Mouse (Mus musculus) kidney, postnatal 14 days (tissue): ENCODE results near the gene Syn1.

Experiments used
- DNase-seq: peaks from one replicate; pipeline ENCODE4 v3.0.0; 2022; ENCODE audit warnings: mixed read lengths

Syn1 gene

GRCm38 (mm10) chrX:20920844-20921364 is at the start of gene Syn1:
TSS of gene Syn1 (minus strand) at chrX:20921004.
- peak; percentile 83 for DNase-seq

DNA sequence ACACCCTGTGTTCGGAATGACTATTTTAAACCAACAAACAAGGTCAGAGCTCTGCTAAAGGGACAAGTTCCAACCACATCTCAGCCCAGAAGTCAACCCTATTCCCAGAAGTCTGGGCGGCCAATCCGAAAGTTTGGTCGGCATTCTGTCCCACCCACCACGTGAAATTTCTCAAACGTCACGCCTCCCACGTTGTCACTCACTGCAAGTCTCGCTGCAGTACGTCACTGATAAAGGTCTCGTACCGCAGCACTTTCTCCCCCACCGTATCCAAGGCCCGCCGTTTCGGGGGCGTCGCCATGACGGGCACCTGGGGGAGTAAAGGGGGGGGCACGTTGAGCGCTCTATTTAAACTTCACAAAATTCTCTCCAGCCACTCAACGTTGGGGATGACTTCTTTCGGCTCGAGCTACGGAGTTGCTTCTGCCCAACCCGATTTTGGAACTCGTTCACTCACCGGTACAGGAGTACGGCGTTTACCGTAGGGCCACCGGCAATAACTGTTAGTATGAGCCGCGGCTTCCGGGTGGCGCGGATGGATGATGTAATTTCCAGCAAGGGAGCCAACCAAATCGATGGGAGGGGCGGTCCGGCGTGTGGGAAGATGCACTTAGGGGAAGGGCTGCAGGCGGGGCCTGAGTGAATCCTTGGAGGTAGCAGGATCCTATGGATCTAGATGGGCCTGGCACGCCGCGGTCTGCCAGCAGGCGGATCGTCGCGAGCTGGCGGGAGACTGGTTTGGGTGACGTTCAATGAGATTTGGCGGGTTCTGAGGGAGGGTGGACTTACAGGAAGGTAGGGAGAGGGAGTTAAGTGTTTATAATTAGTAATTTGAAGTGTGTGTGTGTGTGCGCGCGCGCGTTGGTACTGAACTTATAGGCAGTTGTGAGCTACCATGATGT is 40.9 kb upstream of the Syn1 start, which contains the start of gene Uxt:
Uxt (minus strand) TSS at position 541 of the 902 bp plus-strand sequence.
- DNase-seq, result peak; percentile 90

GRCm38 (mm10) chrX:20950191-20950880 is 29.5 kb upstream of the Syn1 start, which contains the start of gene Elk1:
TSS of gene Elk1 (minus strand) at chrX:20950608.
- peak; percentile 89 for DNase-seq

DNA sequence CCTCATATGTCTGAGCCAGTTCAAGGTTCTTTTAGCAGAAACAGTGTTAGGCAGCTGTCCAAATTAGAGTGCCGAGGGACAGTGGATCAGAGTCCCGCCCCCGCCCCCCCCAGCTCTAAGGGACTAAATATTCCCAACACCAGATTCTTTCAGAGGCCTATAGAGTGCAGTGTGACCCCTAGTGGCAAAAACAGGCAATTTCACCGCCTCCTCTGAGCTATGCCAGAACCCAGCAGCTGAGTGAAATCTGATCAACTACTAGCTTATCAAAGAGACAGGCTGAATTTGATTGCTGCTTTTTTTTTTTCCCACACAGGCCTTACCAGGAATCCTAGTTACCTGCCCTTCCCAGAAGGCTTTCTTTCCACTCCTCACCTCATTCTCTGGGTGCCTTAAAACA is 25.3 kb upstream of the Syn1 start:
- DNase-seq, result peak; percentile 41

DNA sequence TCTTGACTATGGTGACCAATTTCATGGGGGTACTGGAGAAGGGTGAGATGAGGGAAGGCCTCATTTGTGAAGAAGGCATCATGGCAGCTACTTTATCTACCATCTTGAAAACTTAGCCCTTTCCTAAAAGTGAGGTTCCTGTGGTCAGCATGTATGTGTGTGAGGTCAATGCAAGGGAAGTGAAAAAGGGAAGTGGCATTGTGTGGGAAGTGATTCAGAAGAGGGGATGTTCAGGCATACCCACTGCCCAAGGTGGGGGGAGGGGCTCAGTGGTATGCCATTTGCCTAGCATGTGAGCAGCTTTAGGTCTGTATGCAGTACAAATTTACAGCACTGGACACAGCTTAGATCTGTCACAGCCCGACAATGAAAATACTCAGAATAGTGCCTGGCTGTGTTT is 11.2 kb upstream of the Syn1 start:
- DNase-seq, result no peak

DNA sequence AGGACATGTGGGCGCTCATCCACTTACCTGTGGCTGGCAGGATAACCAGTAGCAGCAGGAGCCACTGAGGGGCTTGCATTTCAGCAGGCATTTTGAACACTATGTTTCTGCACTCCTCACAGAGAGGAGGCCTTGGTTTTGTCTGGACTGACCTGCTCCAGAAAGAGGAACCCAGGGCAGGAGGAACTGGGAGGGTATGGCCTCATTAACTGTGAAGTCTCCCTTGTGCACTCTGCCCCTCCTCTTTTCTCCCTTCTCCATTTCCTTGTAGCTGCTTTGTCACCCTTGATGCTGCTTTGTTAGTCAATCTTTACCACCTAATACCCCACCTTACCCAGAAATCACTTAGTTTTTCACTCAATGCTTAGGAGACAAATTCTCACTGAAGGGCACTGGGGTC is 10.6 kb upstream of the Syn1 start, which contains the start of gene Cfp:
Cfp (minus strand) TSS at position 192 of the 400 bp plus-strand sequence.
- DNase-seq, result no peak

DNA sequence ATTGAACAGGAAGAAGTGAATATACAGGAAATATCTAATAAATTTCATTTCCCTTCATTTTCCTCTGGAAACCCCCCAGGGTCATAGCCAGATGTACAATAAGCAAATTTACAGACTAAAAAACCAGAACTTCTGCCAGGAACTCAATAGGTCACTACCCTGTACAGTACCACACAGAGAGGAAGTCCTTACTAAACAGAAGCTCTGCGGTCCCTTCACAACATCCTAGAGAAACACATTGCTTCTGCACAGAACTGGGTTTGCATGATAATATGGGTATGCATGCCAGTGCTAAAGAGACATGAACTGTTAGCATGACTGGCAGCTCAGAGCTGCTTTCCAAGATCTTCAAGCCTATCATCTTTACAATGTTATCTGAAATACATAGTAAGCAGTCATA is 9.1 kb upstream of the Syn1 start:
- DNase-seq, result no peak

GRCm38 (mm10) chrX:20924976-20925375 is 4.2 kb upstream of the Syn1 start:
- no peak for DNase-seq

GRCm38 (mm10) chrX:20923506-20923905 is 2.7 kb upstream of the Syn1 start:
- no peak for DNase-seq

DNA sequence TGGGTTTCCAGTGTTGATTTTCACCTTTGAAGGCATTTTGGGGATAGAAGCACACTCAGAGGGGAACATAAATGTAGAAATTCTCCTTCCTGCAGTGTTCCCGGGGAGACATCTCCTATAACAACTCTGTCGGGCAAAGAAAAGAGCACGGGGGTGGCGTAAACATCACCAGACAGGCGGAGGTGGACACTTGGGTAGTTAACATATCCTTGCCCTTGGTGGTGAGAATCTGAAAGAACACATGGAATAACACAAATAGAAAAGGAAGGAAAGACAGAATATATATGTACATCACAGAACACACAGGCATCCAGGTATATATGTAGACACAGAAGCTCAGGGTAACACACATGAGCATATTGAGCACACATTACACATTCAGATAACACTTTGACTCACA is 562 bp upstream of the Syn1 start:
- DNase-seq, result no peak

- DNase-seq, result no peak
Measured at GRCm38 (mm10) chrX:20920249-20920843, 458 bp downstream of the Syn1 start.

- DNase-seq, result no peak
Measured at GRCm38 (mm10) chrX:20915075-20915474, 5.7 kb downstream of the Syn1 start.

GRCm38 (mm10) chrX:20913726-20914125 is 7.1 kb downstream of the Syn1 start:
- no peak for DNase-seq

- DNase-seq, result no peak
Measured at GRCm38 (mm10) chrX:20910074-20910473, 10.7 kb downstream of the Syn1 start.

- DNase-seq, result no peak
Measured at GRCm38 (mm10) chrX:20875241-20875640, 45.6 kb downstream of the Syn1 start.

- no peak for DNase-seq
Measured at GRCm38 (mm10) chrX:20872928-20873500, 47.8 kb downstream of the Syn1 start.

GRCm38 (mm10) chrX:20869962-20870513 is 50.8 kb downstream of the Syn1 start, which contains the start of gene Timp1:
TSS of gene Timp1 (plus strand) at chrX:20870166.
- peak; percentile 42 for DNase-seq

- DNase-seq, result no peak
Measured at GRCm38 (mm10) chrX:20869203-20869602, 51.6 kb downstream of the Syn1 start.

DNA sequence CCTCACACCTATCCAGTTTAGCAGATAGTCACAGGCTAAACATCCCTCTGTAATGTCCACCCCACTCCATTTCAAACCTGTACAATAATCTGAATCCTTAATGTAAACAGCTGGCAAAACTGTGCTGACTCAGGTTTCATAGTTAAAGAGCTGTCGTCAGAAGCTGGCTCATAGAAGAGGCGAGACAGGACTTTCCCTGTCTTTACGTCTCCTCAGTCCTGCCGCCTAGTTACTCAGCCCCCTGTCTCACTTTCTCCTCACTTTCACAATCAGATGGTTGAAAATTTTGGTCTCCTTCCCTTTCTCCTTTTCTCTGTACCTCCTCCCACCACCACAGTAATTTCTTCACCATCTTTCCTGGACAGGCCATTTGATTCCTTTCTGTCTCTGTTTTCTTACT is 52.7 kb downstream of the Syn1 start:
- no peak for DNase-seq

GRCm38 (mm10) chrX:20863161-20864101 is 57.4 kb downstream of the Syn1 start:
- DNase-seq, result no peak
